Mouse (Mus musculus) brain, embryonic 14.5 days (tissue): ENCODE results near the gene Sall1. TPM values are rescaled to one million over a fixed set of nuclear protein-coding genes. Genes with fewer than 3 reads are reported as not detected.

Experiments
- DNase-seq: peaks from one replicate; pipeline ENCODE4 v3.0.0-alpha.2; 2011; ENCODE audit warnings: low read depth
- CTCF ChIP-seq: fragments of 200-500 bp; IDR thresholded peaks from 2 replicates; pipeline ENCODE4 v1.5.1; 2012; ENCODE audit warnings: inconsistent platforms, mild to moderate bottlenecking, moderate library complexity, borderline replicate concordance; ENCODE audit not compliant: insufficient read depth, insufficient read length; ENCODE audit errors: extremely low read depth
- POLR2A ChIP-seq: fragments of 200-500 bp; IDR thresholded peaks from 2 replicates; pipeline ENCODE4 v1.6.1; 2012; ENCODE audit warnings: mild to moderate bottlenecking, inconsistent platforms, borderline replicate concordance; ENCODE audit not compliant: poor library complexity, insufficient read depth, insufficient read length, severe bottlenecking; ENCODE audit errors: extremely low read depth
- polyA plus RNA-seq: library from polyadenylated mRNA; depleted of rRNA; stranded (reverse); fragments of >200 nt; gene quantifications from 2 replicates; pipeline ENCODE4 v1.2.3, GENCODE M21; 2012

Gene Sall1
- polyA plus RNA-seq, 1 experiment, result 23.3 TPM

DNA sequence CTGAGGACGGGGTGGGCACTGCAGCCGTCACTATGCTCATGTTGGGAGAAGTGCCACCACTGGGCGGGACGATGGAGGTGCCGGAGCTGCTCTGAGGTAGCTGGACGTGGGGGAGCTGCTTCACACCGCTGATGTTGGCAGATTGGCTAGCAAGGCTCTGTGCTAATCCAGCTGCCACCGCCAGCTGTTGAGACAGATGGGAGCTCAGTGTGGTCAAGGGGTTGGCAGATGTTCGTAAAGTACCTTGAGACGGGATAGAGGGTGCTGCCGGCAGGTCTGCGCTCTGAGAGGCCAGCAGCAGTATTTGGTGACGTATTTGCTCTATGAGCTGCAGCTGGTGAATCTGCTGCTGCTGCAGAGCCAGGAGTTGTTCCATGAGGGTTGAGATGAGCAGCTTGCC, 11.6 kb downstream of the Sall1 start:
- no peak for DNase-seq
- TF ChIP-seq CTCF (no peak), POLR2A (no peak)

GRCm38 (mm10) chr8:89028156-89028555, 15.8 kb downstream of the Sall1 start:
- DNase-seq, result no peak
- TF ChIP-seq CTCF (no peak), POLR2A (no peak)

GRCm38 (mm10) chr8:89026139-89026520, 17.8 kb downstream of the Sall1 start:
- no peak for DNase-seq
- TF ChIP-seq CTCF (no peak), POLR2A (no peak)

GRCm38 (mm10) chr8:89025281-89026138, 18.5 kb downstream of the Sall1 start:
- peak; percentile 73 for DNase-seq
- TF ChIP-seq POLR2A (no peak), CTCF (peak; percentile 36; the same call in 1 of the 2 replicates)

- TF ChIP-seq POLR2A, result no peak
- no peak for TF ChIP-seq CTCF
- DNase-seq, result no peak
Measured at GRCm38 (mm10) chr8:89024796-89025195, 19.2 kb downstream of the Sall1 start.

GRCm38 (mm10) chr8:89021139-89021538, 22.8 kb downstream of the Sall1 start:
- no peak for TF ChIP-seq CTCF
- no peak for TF ChIP-seq POLR2A
- DNase-seq, result peak; percentile 76

GRCm38 (mm10) chr8:89017891-89018290, 26.1 kb downstream of the Sall1 start:
- TF ChIP-seq CTCF, result no peak
- no peak for TF ChIP-seq POLR2A
- no peak for DNase-seq

- TF ChIP-seq CTCF (no peak), POLR2A (no peak)
- DNase-seq, result no peak
Measured at GRCm38 (mm10) chr8:89016465-89017070, 27.4 kb downstream of the Sall1 start.

DNA sequence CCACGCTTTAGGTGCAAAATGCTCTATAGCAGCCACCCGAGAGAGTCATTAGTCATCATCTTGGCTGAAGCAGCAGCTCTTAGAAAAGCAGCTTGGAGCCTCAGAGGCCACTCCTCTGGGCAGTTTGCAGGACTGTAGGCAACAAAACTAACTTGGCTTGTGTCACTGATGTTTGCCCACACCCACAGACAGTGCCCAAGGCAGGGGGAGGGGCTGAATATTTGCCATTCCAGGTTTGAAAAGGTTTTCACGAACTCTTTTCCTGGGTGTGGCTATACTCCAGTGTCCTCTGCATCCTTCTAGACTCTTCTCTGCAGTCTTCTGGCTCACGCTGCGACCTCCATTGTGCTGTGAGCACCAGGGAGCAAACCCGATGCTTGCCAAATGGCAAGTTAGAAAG, 28.4 kb downstream of the Sall1 start:
- no peak for DNase-seq
- TF ChIP-seq POLR2A (no peak), CTCF (no peak)

GRCm38 (mm10) chr8:89012853-89013534, 31.0 kb downstream of the Sall1 start:
- no peak for TF ChIP-seq POLR2A

DNA sequence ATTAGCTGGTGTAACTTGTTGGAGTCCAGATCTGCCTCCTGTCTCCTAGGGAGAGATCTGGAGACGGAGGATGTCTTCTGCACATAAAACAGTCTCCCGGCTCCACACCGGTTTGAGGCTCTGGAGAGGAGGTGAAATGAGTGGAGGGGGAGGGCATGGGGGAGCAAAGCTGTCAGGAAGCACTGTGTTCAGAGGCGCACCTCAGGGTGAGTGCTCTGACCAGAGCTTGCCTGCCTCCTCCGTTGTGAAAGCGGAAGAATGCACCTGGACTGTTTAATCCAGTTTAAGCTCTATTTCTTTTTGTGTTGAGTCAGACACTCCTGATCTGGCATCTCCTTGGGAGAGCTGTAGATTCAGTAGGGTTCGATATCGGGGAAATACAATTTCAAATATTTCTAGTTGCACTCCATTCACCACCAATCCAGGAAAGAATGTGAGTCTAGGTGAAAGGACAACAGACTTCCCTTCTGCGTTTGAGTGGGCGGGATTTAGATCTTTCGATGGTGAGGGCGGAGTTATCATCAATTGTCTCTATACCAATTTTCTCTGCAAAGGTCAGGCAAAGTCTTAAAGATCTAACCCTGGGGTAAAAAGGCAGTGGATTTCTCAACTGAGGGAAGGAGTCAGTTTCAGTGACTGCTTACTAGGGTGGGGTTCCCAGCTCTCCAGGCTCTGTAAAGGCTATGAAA, 31.8 kb downstream of the Sall1 start:
- no peak for DNase-seq
- TF ChIP-seq POLR2A (no peak), CTCF (no peak)

More at GRCm38 (mm10) chr8:89012853-89013534, 31.0 kb downstream of the Sall1 start:
- DNase-seq, result no peak
